ENCODE assay signal across 7 mouse cellular contexts in the genomic region with DNA sequence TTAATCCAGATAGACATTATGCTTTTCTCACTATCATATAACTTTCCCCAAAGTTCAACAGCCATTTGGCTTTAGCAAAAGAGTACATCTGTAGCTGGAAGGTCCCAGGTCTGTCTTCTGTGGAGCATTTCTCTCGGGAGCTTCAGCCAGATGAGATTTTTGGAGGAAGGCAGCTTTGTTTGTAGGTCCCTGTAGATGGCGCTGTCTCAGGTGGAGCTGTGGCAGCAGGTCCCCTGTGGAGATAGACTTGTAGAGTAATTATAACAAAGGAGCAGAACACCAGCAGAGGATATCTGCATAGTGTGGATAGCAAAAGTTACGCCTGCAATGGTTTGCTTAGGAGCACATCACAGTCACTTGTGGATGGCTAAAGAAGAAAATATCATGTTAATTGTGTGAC.
DNase-seq lines count a peak whose midpoint lies in the region; ATAC-seq and TF ChIP-seq lines count a peak whose summit lies in the region.
"Not testable (repeated sequence)": the region's sequence is repeated elsewhere in the genome, so short reads cannot be mapped to it uniquely, and the experiment has no call there.

No protein-coding gene starts in this region.

- peak; percentile 59 for TF ChIP-seq CTCF in hindbrain, postnatal 0 days (IDR thresholded peaks at IDR 0.05; ENCODE audit: low read depth)

- not testable (repeated sequence) for H3K4me3 ChIP-seq in embryonic facial prominence, embryonic 12.5 days; heart, embryonic 11.5 days (ENCODE audit: low read depth, low read length); hindbrain, postnatal 0 days (ENCODE audit: low read length); lung, embryonic 16.5 days (ENCODE audit: low read length); neural tube, embryonic 12.5 days

- H3K27ac ChIP-seq in embryonic facial prominence, embryonic 12.5 days; heart, embryonic 11.5 days (ENCODE audit: low read depth, low read length); hindbrain, postnatal 0 days; lung, embryonic 16.5 days (ENCODE audit: low read length); neural tube, embryonic 12.5 days: not testable (repeated sequence)

- 21% methylated on average over 3 of the region's 3 CpGs for WGBS in embryonic facial prominence, embryonic 12.5 days
- WGBS in heart, embryonic 11.5 days (ENCODE audit: insufficient replicate concordance): 33% methylated on average over 3 of the region's 3 CpGs
- WGBS in hindbrain, postnatal 0 days: 28% methylated on average over 3 of the region's 3 CpGs
- 28% methylated on average over 3 of the region's 3 CpGs for WGBS in lung, embryonic 16.5 days
- WGBS in neural tube, embryonic 12.5 days: 29% methylated on average over 3 of the region's 3 CpGs

- peak; percentile 7 for DNase-seq in cerebellum, adult 8-10 months
- DNase-seq in hindbrain, postnatal 0 days (ENCODE audit: low spot score): peak; percentile 59
- peak; percentile 7 to 24 for DNase-seq in layer of hippocampus, postnatal 10 days (ENCODE audit: low spot score in 2 of 2)

- H3K36me3 ChIP-seq in embryonic facial prominence, embryonic 12.5 days; heart, embryonic 11.5 days (ENCODE audit: control insufficient read depth, insufficient read depth, low read length); hindbrain, postnatal 0 days (ENCODE audit: insufficient read depth, low read length); lung, embryonic 16.5 days (ENCODE audit: control insufficient read depth, insufficient read depth, low read length); neural tube, embryonic 12.5 days: not testable (repeated sequence)

- not testable (repeated sequence) for H3K9me3 ChIP-seq in embryonic facial prominence, embryonic 12.5 days; heart, embryonic 11.5 days (replicated peaks; ENCODE audit: control insufficient read depth, low read length); hindbrain, postnatal 0 days (ENCODE audit: low read length); lung, embryonic 16.5 days (ENCODE audit: control insufficient read depth, low read length); neural tube, embryonic 12.5 days

- not testable (repeated sequence) for H3K27me3 ChIP-seq in embryonic facial prominence, embryonic 12.5 days; heart, embryonic 11.5 days (ENCODE audit: control insufficient read depth, insufficient read depth, low read length); hindbrain, postnatal 0 days (ENCODE audit: insufficient read depth, low read length); lung, embryonic 16.5 days (ENCODE audit: control insufficient read depth, insufficient read depth, low read depth, low read length); neural tube, embryonic 12.5 days (replicated peaks)

- H3K4me1 ChIP-seq in embryonic facial prominence, embryonic 12.5 days; heart, embryonic 11.5 days (ENCODE audit: control insufficient read depth, insufficient read depth, low read length); hindbrain, postnatal 0 days (ENCODE audit: insufficient read depth, low read length); lung, embryonic 16.5 days (replicated peaks; ENCODE audit: control insufficient read depth, insufficient read depth, low read length); neural tube, embryonic 12.5 days: not testable (repeated sequence)

- H3K4me2 ChIP-seq in embryonic facial prominence, embryonic 12.5 days (replicated peaks): peak overlapping the region; percentile 44; the same call in 1 of the 2 replicates
- H3K4me2 ChIP-seq in heart, embryonic 11.5 days: peak overlapping the region; percentile 57
- H3K4me2 ChIP-seq in hindbrain, postnatal 0 days (ENCODE audit: low read depth, low read length): peak overlapping the region; percentile 50; the same call in 1 of the 2 replicates
- peak overlapping the region; percentile 54; the same call in 1 of the 2 replicates for H3K4me2 ChIP-seq in lung, embryonic 16.5 days (ENCODE audit: low read depth, low read length)
- H3K4me2 ChIP-seq in neural tube, embryonic 12.5 days (replicated peaks): peak overlapping the region; percentile 48; the same call in 1 of the 2 replicates

- ATAC-seq in embryonic facial prominence, embryonic 12.5 days (ENCODE audit: insufficient number of reproducible peaks, insufficient read depth, low FRiP score, low TSS enrichment); heart, embryonic 11.5 days (replicated peaks; ENCODE audit: insufficient number of reproducible peaks, low FRiP score, low TSS enrichment); hindbrain, postnatal 0 days; lung, embryonic 16.5 days (ENCODE audit: low read depth); neural tube, embryonic 12.5 days (ENCODE audit: low FRiP score, low read depth): not testable (repeated sequence)

- not testable (repeated sequence) for H3K9ac ChIP-seq in embryonic facial prominence, embryonic 12.5 days; heart, embryonic 11.5 days (ENCODE audit: low read depth, low read length); hindbrain, postnatal 0 days (replicated peaks; ENCODE audit: low read length); lung, embryonic 16.5 days (ENCODE audit: low read length); neural tube, embryonic 12.5 days

Comparison
In these comparisons a context has a peak if more than half of its experiments do, and no peak if none do; other contexts are left out.
1. DNase-seq: peak in every context shown above with its lines; median percentile 59 in hindbrain, postnatal 0 days; 16 in layer of hippocampus, postnatal 10 days; 7 in cerebellum, adult 8-10 months.